Mouse (Mus musculus) c-Kit-positive CD71-negative TER-119-negative erythroid progenitor cells, embryonic 14.5 days (primary cell): ENCODE data around the gene Ska3.
A peak's percentile ranks its signal among the peaks of the same experiment; 100 is the strongest.

ENCODE experiments used
- DNase-seq: peaks from one replicate; pipeline ENCODE4 v3.0.0-alpha.2; 2013; ENCODE audit warnings: low read depth

Ska3 gene

GRCm38 (mm10) chr14:57797551-57797950 is 28.4 kb downstream of the Ska3 start:
- DNase-seq, result peak; percentile 12

GRCm38 (mm10) chr14:57791171-57791570 is 34.8 kb downstream of the Ska3 start:
- no peak for DNase-seq

GRCm38 (mm10) chr14:57789759-57790158 is 36.2 kb downstream of the Ska3 start:
- no peak for DNase-seq

GRCm38 (mm10) chr14:57789311-57789710 is 36.7 kb downstream of the Ska3 start:
- no peak for DNase-seq

- DNase-seq, result no peak
Measured at GRCm38 (mm10) chr14:57787406-57787805, 38.6 kb downstream of the Ska3 start.

- DNase-seq, result peak; percentile 26
Measured at GRCm38 (mm10) chr14:57772157-57772815, 53.7 kb downstream of the Ska3 start.

GRCm38 (mm10) chr14:57769102-57769501 is 56.9 kb downstream of the Ska3 start:
- no peak for DNase-seq

GRCm38 (mm10) chr14:57760447-57761412 is 65.3 kb downstream of the Ska3 start:
- no peak for DNase-seq

- DNase-seq, result no peak
Measured at GRCm38 (mm10) chr14:57758237-57758636, 67.7 kb downstream of the Ska3 start, which contains the start of gene Lats2. Gene Lats2, minus strand, starts transcription at chr14:57758388.
